Mouse (Mus musculus): ENCODE data around the gene Rnf167. TPM values are rescaled to one million over a fixed set of nuclear protein-coding genes. Genes with fewer than 3 reads are reported as not detected.

Rnf167 gene
- polyA plus RNA-seq, 1 experiment from 2014 or later: 92.9 TPM

- no peak overlapping the region for H3K4me3 ChIP-seq (ENCODE audit: low read depth, low read length)
- 87% methylated on average over 2 of the region's 2 CpGs for WGBS
- H3K27ac ChIP-seq (ENCODE audit: low read depth, low read length): no peak overlapping the region
- H3K27me3 ChIP-seq (ENCODE audit: control insufficient read depth, insufficient read depth, low read length): no peaks in the 10 kb centered on the region
- H3K9me3 ChIP-seq (ENCODE audit: control insufficient read depth, low read length): no peaks in the 10 kb centered on the region
- H3K4me1 ChIP-seq (ENCODE audit: control insufficient read depth, insufficient read depth, low read length): peaks cover 27% of the 10 kb centered on the region
- peaks cover 13% of the 10 kb centered on the region for H3K36me3 ChIP-seq (ENCODE audit: control insufficient read depth, insufficient read depth, low read length)
- H3K4me2 ChIP-seq (ENCODE audit: low read depth): no peak overlapping the region
- no peak overlapping the region for H3K9ac ChIP-seq (ENCODE audit: low read length)
- ATAC-seq (ENCODE audit: insufficient read depth, low FRiP score, low TSS enrichment) (no peak), DNase-seq (ENCODE audit: low spot score) (no peak)
These were observed 4.4 kb downstream of the Rnf167 start for GRCm38 (mm10) chr11:70651391-70651790.

- 70% methylated on average over 12 of the region's 12 CpGs for WGBS
- H3K36me3 ChIP-seq (ENCODE audit: control insufficient read depth, insufficient read depth, low read length): peaks cover 13% of the 10 kb centered on the region
- H3K4me2 ChIP-seq (ENCODE audit: low read depth): peak overlapping the region; percentile 86
- H3K4me1 ChIP-seq (ENCODE audit: control insufficient read depth, insufficient read depth, low read length): peaks cover 33% of the 10 kb centered on the region
- DNase-seq (ENCODE audit: low spot score): no peak
- H3K9ac ChIP-seq (ENCODE audit: low read length): peak overlapping the region; percentile 98; the same call in 1 of the 2 replicates
- peak overlapping the region; percentile 100 for H3K4me3 ChIP-seq (ENCODE audit: low read depth, low read length)
- no peak overlapping the region for H3K27ac ChIP-seq (ENCODE audit: low read depth, low read length)
- no peaks in the 10 kb centered on the region for H3K9me3 ChIP-seq (ENCODE audit: control insufficient read depth, low read length)
- no peak for ATAC-seq (ENCODE audit: insufficient read depth, low FRiP score, low TSS enrichment)
- H3K27me3 ChIP-seq (ENCODE audit: control insufficient read depth, insufficient read depth, low read length): no peaks in the 10 kb centered on the region
These were observed 5.2 kb downstream of the Rnf167 start for GRCm38 (mm10) chr11:70652029-70652883.

GRCm38 (mm10) chr11:70652884-70653344 is 5.9 kb downstream of the Rnf167 start:
- Histone ChIP-seq H3K27me3 (ENCODE audit: control insufficient read depth, insufficient read depth, low read length) (no peaks in the 10 kb centered on the region), H3K9me3 (ENCODE audit: control insufficient read depth, low read length) (no peaks in the 10 kb centered on the region), H3K4me3 (ENCODE audit: low read depth, low read length) (peak overlapping the region; percentile 100), H3K27ac (ENCODE audit: low read depth, low read length) (peak overlapping the region; percentile 97; the same call in 1 of the 2 replicates), H3K36me3 (ENCODE audit: control insufficient read depth, insufficient read depth, low read length) (peaks cover 13% of the 10 kb centered on the region), H3K4me2 (ENCODE audit: low read depth) (peak overlapping the region; percentile 86), H3K4me1 (ENCODE audit: control insufficient read depth, insufficient read depth, low read length) (peaks cover 30% of the 10 kb centered on the region), H3K9ac (ENCODE audit: low read length) (peak overlapping the region; percentile 98)
- 66% methylated on average over 6 of the region's 6 CpGs for WGBS
- no peak for ATAC-seq (ENCODE audit: insufficient read depth, low FRiP score, low TSS enrichment)
- DNase-seq (ENCODE audit: low spot score): no peak

GRCm38 (mm10) chr11:70653345-70654197 is 6.5 kb downstream of the Rnf167 start:
- DNase-seq (ENCODE audit: low spot score) (peak; percentile 80), ATAC-seq (ENCODE audit: insufficient read depth, low FRiP score, low TSS enrichment) (peak; percentile 60)
- no peaks in the 10 kb centered on the region for H3K27me3 ChIP-seq (ENCODE audit: control insufficient read depth, insufficient read depth, low read length)
- H3K4me2 ChIP-seq (ENCODE audit: low read depth): peak overlapping the region; percentile 86
- H3K9me3 ChIP-seq (ENCODE audit: control insufficient read depth, low read length): no peaks in the 10 kb centered on the region
- peak overlapping the region; percentile 98 for H3K9ac ChIP-seq (ENCODE audit: low read length)
- peak overlapping the region; percentile 97 for H3K27ac ChIP-seq (ENCODE audit: low read depth, low read length)
- WGBS: 1% methylated on average over 45 of the region's 63 CpGs
- H3K36me3 ChIP-seq (ENCODE audit: control insufficient read depth, insufficient read depth, low read length): peaks cover 13% of the 10 kb centered on the region
- H3K4me3 ChIP-seq (ENCODE audit: low read depth, low read length): peak overlapping the region; percentile 100
- peaks cover 24% of the 10 kb centered on the region for H3K4me1 ChIP-seq (ENCODE audit: control insufficient read depth, insufficient read depth, low read length)

GRCm38 (mm10) chr11:70654198-70654922 is 7.3 kb downstream of the Rnf167 start, which contains the start of gene Pfn1:
TSS of gene Pfn1 (minus strand) at chr11:70654644.
- H3K27me3 ChIP-seq (ENCODE audit: control insufficient read depth, insufficient read depth, low read length): no peaks in the 10 kb centered on the region
- peak within 1 kb of the TSS; percentile 86 for H3K4me2 ChIP-seq (ENCODE audit: low read depth)
- peak; percentile 27 for ATAC-seq (ENCODE audit: insufficient read depth, low FRiP score, low TSS enrichment)
- H3K36me3 ChIP-seq (ENCODE audit: control insufficient read depth, insufficient read depth, low read length): peaks cover 13% of the 10 kb centered on the region
- H3K4me3 ChIP-seq (ENCODE audit: low read depth, low read length): peak within 1 kb of the TSS; percentile 100
- peaks cover 24% of the 10 kb centered on the region for H3K4me1 ChIP-seq (ENCODE audit: control insufficient read depth, insufficient read depth, low read length)
- 0% methylated on average over 49 of the region's 61 CpGs for WGBS
- DNase-seq (ENCODE audit: low spot score): peak; percentile 83
- H3K9ac ChIP-seq (ENCODE audit: low read length): peak within 1 kb of the TSS; percentile 98
- peak within 1 kb of the TSS; percentile 97 for H3K27ac ChIP-seq (ENCODE audit: low read depth, low read length)
- H3K9me3 ChIP-seq (ENCODE audit: control insufficient read depth, low read length): no peaks in the 10 kb centered on the region

GRCm38 (mm10) chr11:70654923-70655570 is 8.0 kb downstream of the Rnf167 start:
- H3K4me3 ChIP-seq (ENCODE audit: low read depth, low read length): peak overlapping the region; percentile 100
- DNase-seq (ENCODE audit: low spot score) (peak; percentile 90), ATAC-seq (ENCODE audit: insufficient read depth, low FRiP score, low TSS enrichment) (peak; percentile 49)
- no peaks in the 10 kb centered on the region for H3K9me3 ChIP-seq (ENCODE audit: control insufficient read depth, low read length)
- no peaks in the 10 kb centered on the region for H3K27me3 ChIP-seq (ENCODE audit: control insufficient read depth, insufficient read depth, low read length)
- 0% methylated on average over 47 of the region's 48 CpGs for WGBS
- peak overlapping the region; percentile 97 for H3K27ac ChIP-seq (ENCODE audit: low read depth, low read length)
- peaks cover 24% of the 10 kb centered on the region for H3K4me1 ChIP-seq (ENCODE audit: control insufficient read depth, insufficient read depth, low read length)
- peak overlapping the region; percentile 98 for H3K9ac ChIP-seq (ENCODE audit: low read length)
- H3K4me2 ChIP-seq (ENCODE audit: low read depth): peak overlapping the region; percentile 86
- H3K36me3 ChIP-seq (ENCODE audit: control insufficient read depth, insufficient read depth, low read length): peaks cover 10% of the 10 kb centered on the region; the same call in 1 of the 2 replicates

GRCm38 (mm10) chr11:70655571-70656455 is 8.8 kb downstream of the Rnf167 start:
- ATAC-seq (ENCODE audit: insufficient read depth, low FRiP score, low TSS enrichment) (peak; percentile 49; the same call in 1 of the 2 replicates), DNase-seq (ENCODE audit: low spot score) (peak; percentile 68)
- peak overlapping the region; percentile 86 for H3K4me2 ChIP-seq (ENCODE audit: low read depth)
- H3K27ac ChIP-seq (ENCODE audit: low read depth, low read length): peak overlapping the region; percentile 97
- H3K4me3 ChIP-seq (ENCODE audit: low read depth, low read length): peak overlapping the region; percentile 100
- H3K27me3 ChIP-seq (ENCODE audit: control insufficient read depth, insufficient read depth, low read length): no peaks in the 10 kb centered on the region
- WGBS: under 1% methylated on average over 60 of the region's 61 CpGs
- H3K4me1 ChIP-seq (ENCODE audit: control insufficient read depth, insufficient read depth, low read length): peaks cover 21% of the 10 kb centered on the region
- H3K9me3 ChIP-seq (ENCODE audit: control insufficient read depth, low read length): no peaks in the 10 kb centered on the region
- H3K9ac ChIP-seq (ENCODE audit: low read length): peak overlapping the region; percentile 98
- H3K36me3 ChIP-seq (ENCODE audit: control insufficient read depth, insufficient read depth, low read length): peaks cover 5% of the 10 kb centered on the region; the same call in 1 of the 2 replicates

All from neural tube, embryonic 11.5 days (tissue).